Mouse (Mus musculus) layer of hippocampus, adult 9-10 months (tissue): ENCODE measurements around the gene Suclg2.
"Not testable (repeated sequence)": the region's sequence is repeated elsewhere in the genome, so short reads cannot be mapped to it uniquely, and the experiment has no call there.

Experiments used
- DNase-seq: peaks from one replicate; pipeline ENCODE4 v3.0.0; 2022; ENCODE audit warnings: low spot score

The Suclg2 gene

GRCm38 (mm10) chr6:95620804-95621203 is 97.8 kb downstream of the Suclg2 start:
- DNase-seq, result no peak

- no peak for DNase-seq
Measured at GRCm38 (mm10) chr6:95619817-95620216, 98.8 kb downstream of the Suclg2 start.

GRCm38 (mm10) chr6:95618434-95618833 is 100.2 kb downstream of the Suclg2 start:
- DNase-seq, result no peak

DNA sequence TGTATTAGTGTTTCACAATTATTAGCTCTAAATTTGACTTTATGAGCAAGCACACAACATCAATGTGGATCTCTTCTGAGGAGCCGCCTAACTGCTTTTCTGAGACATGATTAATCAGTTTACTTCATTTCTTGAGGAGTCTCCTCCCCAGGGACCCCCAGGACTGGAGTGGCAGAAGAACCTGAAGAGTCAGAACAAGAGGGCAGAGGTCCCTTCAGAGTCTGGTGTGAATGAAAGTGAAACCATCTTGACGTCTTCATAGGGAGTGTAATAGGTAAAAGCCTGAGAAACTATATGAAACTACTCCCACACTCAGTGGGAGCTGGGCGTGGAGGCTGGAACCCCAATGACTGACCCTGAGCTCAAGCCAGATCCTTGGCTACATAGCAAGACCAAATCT is 105.4 kb downstream of the Suclg2 start:
- no peak for DNase-seq

DNA sequence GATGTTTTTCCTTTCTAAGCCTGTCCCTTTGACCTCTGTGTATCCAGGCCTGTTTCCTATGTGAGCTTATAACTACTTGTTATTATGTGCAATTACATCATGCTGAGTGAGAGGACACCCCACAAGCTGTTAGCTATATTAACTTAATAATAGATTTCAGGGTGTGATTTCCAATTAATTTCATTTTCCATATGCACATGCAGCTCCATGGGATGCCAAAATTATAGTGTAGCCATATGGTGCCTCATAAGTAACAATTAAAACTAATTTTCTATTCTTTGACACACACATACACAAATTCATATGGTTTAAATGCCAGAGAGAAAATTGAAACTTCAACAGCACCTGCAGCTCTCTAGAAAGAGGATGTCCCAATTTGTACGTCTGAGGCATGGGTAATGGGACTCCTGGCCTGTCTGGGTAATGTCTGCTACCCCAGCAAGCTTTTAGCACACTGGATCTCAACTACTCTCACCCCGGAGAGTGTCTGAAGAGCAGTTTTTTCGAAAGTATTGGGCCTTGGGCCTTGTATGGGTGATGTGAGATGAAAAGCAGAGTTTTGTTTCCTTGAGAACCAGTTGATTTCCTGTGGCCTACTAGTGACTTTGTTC is 106.1 kb downstream of the Suclg2 start:
- DNase-seq, result no peak

- no peak for DNase-seq
Measured at GRCm38 (mm10) chr6:95611059-95611458, 107.5 kb downstream of the Suclg2 start.

- DNase-seq, result no peak
Measured at GRCm38 (mm10) chr6:95608123-95608522, 110.5 kb downstream of the Suclg2 start.

DNA sequence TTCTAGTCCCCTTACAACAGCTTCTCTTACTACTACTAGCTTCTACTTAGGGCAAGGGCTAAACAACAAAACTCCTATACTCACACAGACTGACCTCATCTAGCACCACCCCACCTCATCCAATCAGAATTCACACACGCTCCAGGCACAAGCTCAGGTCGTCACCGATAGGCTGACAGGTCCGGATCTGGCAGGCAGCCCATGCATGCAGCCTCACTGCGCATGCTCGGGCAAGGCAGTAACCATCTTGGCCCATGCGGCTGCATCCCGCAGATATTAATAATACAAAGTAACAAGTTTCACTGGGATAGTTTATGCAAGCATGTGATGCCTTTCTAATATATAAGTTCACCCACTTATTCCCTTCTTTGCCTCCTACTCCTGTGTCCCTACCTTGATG is 117.9 kb downstream of the Suclg2 start:
- DNase-seq, result not testable (repeated sequence)

DNA sequence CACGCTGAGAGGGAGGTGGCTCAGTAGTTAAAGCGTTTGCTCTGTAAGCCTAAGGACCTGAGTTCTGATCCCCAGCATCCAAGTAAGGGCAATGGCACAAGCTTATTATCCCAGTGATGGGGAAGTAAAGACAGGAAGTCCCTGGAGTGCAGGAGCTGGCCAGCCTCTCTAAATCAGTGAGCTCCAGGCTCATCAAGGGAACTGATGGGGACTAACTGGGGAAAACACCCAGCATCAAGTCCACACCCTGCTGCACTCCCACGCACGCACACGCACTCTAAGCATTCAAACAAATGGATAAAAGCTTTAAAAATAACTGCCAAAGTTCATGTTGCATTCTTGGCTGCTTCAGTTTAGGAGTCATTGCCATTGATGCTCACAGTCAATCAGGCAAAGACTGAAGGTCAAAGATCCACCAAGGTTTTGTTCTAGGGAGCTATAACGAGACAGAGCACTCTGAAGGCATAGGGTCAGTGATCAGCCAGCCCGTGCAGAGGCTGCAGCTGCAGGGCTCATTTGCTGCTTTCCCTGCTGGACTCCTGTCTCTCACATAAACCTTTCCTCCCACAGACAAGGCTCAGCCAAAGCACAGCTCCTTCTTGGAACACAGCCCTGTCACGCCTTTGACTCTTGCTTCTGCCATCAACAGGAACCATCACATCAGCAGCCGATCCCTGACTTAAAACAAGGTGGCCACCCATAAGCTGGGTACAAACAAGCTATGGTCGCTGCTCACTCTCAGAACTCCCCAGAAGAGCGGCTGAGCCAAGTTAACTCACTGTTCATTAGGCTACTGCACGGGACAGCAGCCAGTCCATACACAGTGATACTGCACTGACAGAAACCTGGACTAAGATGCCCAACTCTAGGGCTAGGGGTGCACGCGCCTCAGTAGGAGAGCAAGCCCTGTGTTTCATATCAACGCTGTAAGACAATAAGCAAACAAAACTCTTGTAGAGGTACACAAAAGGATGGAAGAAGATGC is 121.5 kb downstream of the Suclg2 start:
- no peak for DNase-seq

- no peak for DNase-seq
Measured at GRCm38 (mm10) chr6:95595852-95596251, 122.7 kb downstream of the Suclg2 start.

GRCm38 (mm10) chr6:95594239-95594638 is 124.4 kb downstream of the Suclg2 start:
- DNase-seq, result no peak

DNA sequence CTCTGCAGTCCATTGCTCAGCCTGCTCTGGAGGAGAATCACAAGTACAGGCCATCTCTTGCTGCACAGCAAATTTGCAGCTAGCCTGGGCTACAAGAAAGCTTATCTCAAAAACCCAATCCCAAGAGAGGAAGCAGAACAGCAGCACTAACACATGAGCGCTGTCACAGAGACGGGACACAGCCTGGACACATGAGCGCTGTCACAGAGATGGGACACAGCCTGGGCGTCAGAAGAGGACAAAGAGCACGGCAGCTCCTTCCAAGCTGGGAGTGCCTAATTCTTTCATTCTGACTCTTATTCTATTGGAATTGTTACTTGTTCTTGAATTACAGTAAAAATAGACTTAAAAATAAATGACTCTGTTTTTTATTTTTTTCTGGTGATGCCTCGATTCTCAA is 126.2 kb downstream of the Suclg2 start:
- DNase-seq, result no peak

- no peak for DNase-seq
Measured at GRCm38 (mm10) chr6:95590463-95590862, 128.1 kb downstream of the Suclg2 start.

DNA sequence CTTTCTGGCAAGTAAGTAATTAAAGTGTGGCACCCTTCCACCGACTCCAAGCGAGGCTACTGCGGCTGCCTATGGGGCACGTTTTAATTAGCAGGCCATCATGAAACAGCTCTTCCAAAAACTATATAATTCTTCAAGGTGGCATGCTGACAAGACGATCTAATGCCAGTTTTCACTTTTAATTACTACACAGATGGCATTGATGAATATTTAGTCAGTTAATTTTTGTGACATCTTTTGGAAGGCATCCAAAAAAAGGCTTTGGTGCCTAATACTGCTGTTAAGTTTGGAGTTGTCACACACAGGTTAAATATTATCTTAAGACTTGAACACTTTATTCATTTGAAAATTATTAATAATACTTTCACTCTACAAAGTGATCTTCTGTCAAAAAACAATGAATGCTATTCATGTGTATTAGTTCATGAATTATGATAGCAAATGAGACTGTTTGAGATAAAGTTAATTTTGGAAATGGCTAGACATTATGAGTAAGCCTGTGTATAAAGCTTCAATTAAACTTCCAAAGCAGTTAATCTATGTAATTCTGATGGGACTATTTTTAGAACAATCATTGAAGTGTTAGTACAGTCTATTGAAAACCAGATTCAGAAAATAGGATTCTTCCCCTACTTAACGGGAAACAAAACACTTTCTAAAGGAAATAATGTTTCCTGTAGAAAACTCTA is 131.3 kb downstream of the Suclg2 start:
- peak; percentile 25 for DNase-seq

DNA sequence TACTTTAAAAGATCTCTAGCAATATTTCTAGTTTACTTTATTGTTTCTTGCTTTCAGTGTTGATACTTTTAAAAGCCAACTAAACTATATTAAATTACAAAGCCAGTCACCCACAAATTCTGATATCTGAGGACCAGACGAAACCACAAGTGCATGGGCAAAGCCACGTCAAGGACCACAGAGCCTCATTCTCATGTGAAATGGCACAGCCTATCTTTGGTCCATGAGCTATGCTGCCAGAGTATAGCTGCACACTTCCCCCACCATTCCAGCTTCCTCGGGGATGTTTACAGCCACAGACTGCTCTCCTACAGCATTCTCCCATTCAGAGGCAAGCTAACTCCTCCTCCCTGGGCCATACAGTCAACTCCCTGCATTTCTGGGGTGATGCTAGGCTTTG is 136.7 kb downstream of the Suclg2 start:
- DNase-seq, result no peak

GRCm38 (mm10) chr6:95579792-95580191 is 138.8 kb downstream of the Suclg2 start:
- DNase-seq, result no peak

DNA sequence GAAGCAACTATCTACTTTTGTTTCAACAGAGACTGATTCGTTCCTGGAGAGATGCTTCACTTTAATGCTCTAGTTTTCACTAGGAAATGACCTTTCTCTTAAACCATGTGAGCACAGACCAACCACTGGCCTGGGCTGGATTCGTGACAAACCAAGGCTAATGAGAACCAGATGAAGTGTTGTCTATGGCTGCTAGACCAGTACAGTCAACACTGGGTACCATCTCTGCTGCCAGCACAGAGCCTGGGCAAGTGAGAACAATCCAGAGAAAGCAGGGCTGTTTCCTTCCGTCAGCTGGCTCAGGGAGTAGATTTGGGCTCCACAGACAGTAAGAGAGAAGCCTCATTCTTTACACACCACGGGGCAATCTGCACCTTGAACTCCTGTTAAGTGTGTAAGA is 143.1 kb downstream of the Suclg2 start:
- DNase-seq, result no peak

- no peak for DNase-seq
Measured at GRCm38 (mm10) chr6:95574867-95575266, 143.7 kb downstream of the Suclg2 start.

DNA sequence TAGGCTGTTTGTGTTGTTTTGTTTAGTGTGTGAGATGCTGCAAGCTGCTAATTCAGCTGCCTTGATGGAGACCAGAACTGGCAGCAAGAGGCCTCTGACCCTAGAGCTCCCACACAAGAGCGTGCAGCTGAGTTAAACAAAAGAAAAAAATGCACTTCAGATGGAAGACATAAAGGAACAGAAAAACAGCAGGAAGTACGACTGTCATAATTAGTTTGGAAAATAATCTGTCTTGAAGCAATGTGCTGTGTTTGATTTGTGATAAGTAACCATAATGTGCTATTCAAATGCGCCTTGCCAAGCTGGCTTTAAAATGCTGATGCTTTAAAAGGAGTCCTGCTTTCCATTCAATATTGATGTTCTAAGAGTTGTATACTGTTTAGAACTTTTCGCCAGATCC is 144.2 kb downstream of the Suclg2 start:
- no peak for DNase-seq

DNA sequence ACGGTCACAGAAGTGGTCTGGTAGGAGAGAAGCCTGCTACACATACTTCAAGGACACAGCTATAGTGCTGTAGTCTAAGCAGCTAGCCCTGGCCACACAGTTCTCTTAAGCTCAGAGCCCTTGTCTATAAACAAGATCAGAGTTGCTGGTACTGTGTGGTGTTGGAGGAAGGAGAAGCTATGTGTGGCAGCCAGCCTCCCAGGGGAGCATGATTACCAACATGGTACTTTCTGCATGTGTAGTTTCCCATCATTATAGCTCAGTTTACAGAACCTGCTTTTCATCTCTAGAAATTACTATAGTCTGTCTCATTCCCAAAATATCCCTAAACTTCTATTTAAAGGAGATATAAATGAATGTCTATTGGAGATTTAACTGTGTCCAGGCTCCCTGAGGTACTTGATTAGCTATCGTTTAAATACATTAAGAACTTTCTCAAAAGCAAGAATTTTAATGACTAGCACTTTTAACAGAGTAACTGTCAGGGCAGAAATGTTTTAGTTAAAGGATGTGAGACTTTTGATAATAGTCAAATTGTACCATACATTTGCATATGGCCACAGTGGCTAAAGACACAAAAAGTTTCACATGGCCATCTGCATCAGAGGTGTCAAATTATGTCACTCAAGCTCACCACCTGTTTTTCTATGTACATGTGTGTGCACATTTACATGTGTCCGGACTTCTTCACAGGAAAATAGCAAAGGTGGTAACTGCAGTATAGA is 145.4 kb downstream of the Suclg2 start:
- DNase-seq, result no peak

GRCm38 (mm10) chr6:95571620-95572019 is 147.0 kb downstream of the Suclg2 start:
- no peak for DNase-seq

GRCm38 (mm10) chr6:95563355-95564009 is 155.1 kb downstream of the Suclg2 start:
- DNase-seq, result no peak
